Mouse (Mus musculus): ENCODE data around the gene Armc9. TPM values are rescaled to one million over a fixed set of nuclear protein-coding genes. Genes with fewer than 3 reads are reported as not detected.

Armc9 gene
- polyA plus RNA-seq, 1 experiment from 2014 or later = 16.4 TPM

GRCm38 (mm10) chr1:86202617-86203219 lies 48.1 kb downstream of the Armc9 start:
- WGBS = 72% methylated on average over 9 of the region's 9 CpGs
- 0 out of 2 replicates have a peak, but pooled peaks cover 6% of the 10 kb centered on the region for H3K36me3 ChIP-seq
- no peak overlapping the region for H3K4me3 ChIP-seq (replicated peaks)
- H3K9ac ChIP-seq = no peak overlapping the region
- ATAC-seq = no peak
- no peaks in the 10 kb centered on the region for H3K27me3 ChIP-seq (replicated peaks)
- no peaks in the 10 kb centered on the region for H3K9me3 ChIP-seq
- H3K27ac ChIP-seq = no peak overlapping the region
- H3K4me1 ChIP-seq (replicated peaks) = no peaks in the 10 kb centered on the region
- H3K4me2 ChIP-seq (replicated peaks) = no peak overlapping the region

DNA sequence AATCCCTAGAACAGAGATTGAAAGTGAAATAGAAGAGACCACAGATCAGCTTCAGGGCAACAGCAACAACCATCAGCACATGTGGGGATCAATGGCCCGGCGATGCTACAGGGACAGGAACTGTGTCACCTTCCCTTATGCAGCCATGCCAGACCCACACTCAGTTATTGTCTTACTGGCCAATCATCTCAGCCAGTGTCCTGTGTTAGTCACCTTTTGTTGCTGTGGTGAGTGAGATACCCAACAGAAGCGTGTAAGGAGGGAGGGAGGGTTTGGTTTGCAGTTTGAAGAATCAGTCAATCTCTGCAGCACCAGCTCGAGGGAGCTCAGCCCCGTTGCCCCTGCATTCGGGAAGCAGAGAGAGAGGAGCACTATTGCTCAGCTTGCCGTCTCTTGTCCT lies 56.1 kb downstream of the Armc9 start:
- Histone ChIP-seq H3K4me1 (replicated peaks) (no peaks in the 10 kb centered on the region), H3K27ac (no peak overlapping the region), H3K9ac (no peak overlapping the region), H3K36me3 (no peaks in the 10 kb centered on the region), H3K27me3 (replicated peaks) (no peaks in the 10 kb centered on the region), H3K4me2 (replicated peaks) (no peak overlapping the region), H3K9me3 (no peaks in the 10 kb centered on the region), H3K4me3 (replicated peaks) (no peak overlapping the region)
- ATAC-seq = no peak
- WGBS = 86% methylated on average over 7 of the region's 7 CpGs

GRCm38 (mm10) chr1:86211498-86211897 lies 56.9 kb downstream of the Armc9 start:
- H3K9me3 ChIP-seq = no peaks in the 10 kb centered on the region
- H3K36me3 ChIP-seq = no peaks in the 10 kb centered on the region
- no peak for ATAC-seq
- no peaks in the 10 kb centered on the region for H3K4me1 ChIP-seq (replicated peaks)
- no peak overlapping the region for H3K9ac ChIP-seq
- no peaks in the 10 kb centered on the region for H3K27me3 ChIP-seq (replicated peaks)
- no peak overlapping the region for H3K4me2 ChIP-seq (replicated peaks)
- WGBS = 89% methylated on average over 1 of the region's 1 CpGs
- no peak overlapping the region for H3K4me3 ChIP-seq (replicated peaks)
- H3K27ac ChIP-seq = no peak overlapping the region

GRCm38 (mm10) chr1:86212731-86213130 lies 58.2 kb downstream of the Armc9 start:
- ATAC-seq = no peak
- Histone ChIP-seq H3K9ac (no peak overlapping the region), H3K27ac (no peak overlapping the region), H3K4me1 (replicated peaks) (no peaks in the 10 kb centered on the region), H3K36me3 (no peaks in the 10 kb centered on the region), H3K4me3 (replicated peaks) (no peak overlapping the region), H3K4me2 (replicated peaks) (no peak overlapping the region), H3K9me3 (no peaks in the 10 kb centered on the region), H3K27me3 (replicated peaks) (no peaks in the 10 kb centered on the region)
- WGBS = 91% methylated on average over 8 of the region's 8 CpGs

DNA sequence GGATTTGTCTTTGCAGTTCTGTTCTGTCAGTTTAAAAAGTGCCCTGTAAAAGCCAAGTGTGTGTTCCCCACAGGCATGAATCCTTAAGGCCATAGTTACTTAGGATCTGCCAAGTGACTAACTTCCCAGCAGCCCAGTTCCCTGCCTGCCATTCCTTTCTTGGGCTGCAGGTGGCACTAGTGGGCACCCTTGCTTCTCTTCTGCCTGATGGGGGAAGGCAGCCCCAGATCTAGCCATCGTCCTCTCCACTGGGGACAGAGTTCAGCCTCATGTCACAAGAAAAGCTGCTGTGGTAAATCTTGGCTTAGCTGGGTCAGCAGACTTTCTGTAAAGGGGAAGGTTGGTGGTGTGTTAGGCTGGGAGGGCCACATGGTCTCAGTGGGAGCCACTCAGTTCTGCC lies 59.6 kb downstream of the Armc9 start:
- H3K27ac ChIP-seq = no peak overlapping the region
- no peak overlapping the region for H3K4me2 ChIP-seq (replicated peaks)
- ATAC-seq = peak; percentile 75
- H3K27me3 ChIP-seq (replicated peaks) = no peaks in the 10 kb centered on the region
- no peaks in the 10 kb centered on the region for H3K36me3 ChIP-seq
- no peak overlapping the region for H3K9ac ChIP-seq
- WGBS = 0% methylated on average over 1 of the region's 1 CpGs
- H3K4me1 ChIP-seq (replicated peaks) = no peaks in the 10 kb centered on the region
- no peak overlapping the region for H3K4me3 ChIP-seq (replicated peaks)
- H3K9me3 ChIP-seq = no peaks in the 10 kb centered on the region

DNA sequence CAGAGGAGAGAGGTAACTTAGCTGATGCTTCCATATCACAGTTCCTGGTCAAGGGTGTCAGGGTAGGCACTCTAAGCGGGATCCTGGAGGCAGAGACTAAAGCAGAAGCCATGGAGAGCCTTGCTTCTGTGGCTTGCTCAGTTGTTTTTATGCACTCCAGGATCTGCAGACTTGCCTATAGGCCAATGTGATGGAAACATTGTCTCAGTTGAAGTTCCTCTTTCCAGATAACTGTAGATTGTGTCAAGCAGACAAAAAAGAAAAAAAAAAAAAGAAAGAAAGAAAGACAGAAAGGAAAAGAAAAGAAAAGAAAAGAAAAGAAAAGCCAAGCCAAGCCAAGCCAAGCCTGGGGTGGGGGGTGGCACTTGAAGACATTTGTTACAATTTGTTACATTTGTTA lies 60.7 kb downstream of the Armc9 start:
- no peak for ATAC-seq
- no peaks in the 10 kb centered on the region for H3K9me3 ChIP-seq
- no peaks in the 10 kb centered on the region for H3K4me1 ChIP-seq (replicated peaks)
- H3K4me3 ChIP-seq (replicated peaks) = no peak overlapping the region
- H3K9ac ChIP-seq = no peak overlapping the region
- no peaks in the 10 kb centered on the region for H3K36me3 ChIP-seq
- WGBS = 90% methylated on average over 1 of the region's 1 CpGs
- H3K27ac ChIP-seq = no peak overlapping the region
- no peaks in the 10 kb centered on the region for H3K27me3 ChIP-seq (replicated peaks)
- H3K4me2 ChIP-seq (replicated peaks) = no peak overlapping the region

DNA sequence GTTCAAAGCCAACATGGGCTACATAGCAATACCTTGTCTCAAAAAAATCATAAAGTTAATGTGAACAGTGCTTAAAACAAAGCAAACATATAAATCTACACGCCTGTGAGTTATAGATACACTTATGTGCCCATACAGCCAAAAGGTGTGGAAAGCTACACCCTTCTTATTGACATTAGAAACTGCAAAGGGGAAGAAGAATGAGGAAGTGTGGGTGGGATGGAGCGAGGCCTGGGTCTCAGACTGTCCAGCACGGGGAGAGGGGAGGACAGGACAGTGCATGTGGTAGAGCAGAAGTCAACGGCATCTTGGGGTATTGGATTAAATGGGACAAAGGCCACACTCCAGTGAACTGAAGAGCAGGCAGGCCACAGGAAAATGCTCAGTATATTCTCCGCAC lies 61.8 kb downstream of the Armc9 start:
- no peak overlapping the region for H3K4me3 ChIP-seq (replicated peaks)
- no peak for ATAC-seq
- 74% methylated on average over 5 of the region's 5 CpGs for WGBS

GRCm38 (mm10) chr1:86217976-86218375 lies 63.4 kb downstream of the Armc9 start:
- Histone ChIP-seq H3K27me3 (replicated peaks) (no peaks in the 10 kb centered on the region), H3K4me1 (replicated peaks) (no peaks in the 10 kb centered on the region), H3K4me3 (replicated peaks) (no peak overlapping the region), H3K9ac (no peak overlapping the region), H3K27ac (0 out of 2 replicates have a peak overlapping the region, but pooled peaks have one; percentile 15), H3K36me3 (no peaks in the 10 kb centered on the region), H3K9me3 (no peaks in the 10 kb centered on the region), H3K4me2 (replicated peaks) (no peak overlapping the region)
- WGBS = 40% methylated on average over 6 of the region's 6 CpGs
- no peak for ATAC-seq

More for the DNA sequence above, 61.8 kb downstream of the Armc9 start:
- Histone ChIP-seq H3K27ac (no peak overlapping the region), H3K9me3 (no peaks in the 10 kb centered on the region), H3K9ac (no peak overlapping the region), H3K4me1 (replicated peaks) (no peaks in the 10 kb centered on the region), H3K4me2 (replicated peaks) (no peak overlapping the region), H3K36me3 (no peaks in the 10 kb centered on the region), H3K27me3 (replicated peaks) (no peaks in the 10 kb centered on the region)

DNA sequence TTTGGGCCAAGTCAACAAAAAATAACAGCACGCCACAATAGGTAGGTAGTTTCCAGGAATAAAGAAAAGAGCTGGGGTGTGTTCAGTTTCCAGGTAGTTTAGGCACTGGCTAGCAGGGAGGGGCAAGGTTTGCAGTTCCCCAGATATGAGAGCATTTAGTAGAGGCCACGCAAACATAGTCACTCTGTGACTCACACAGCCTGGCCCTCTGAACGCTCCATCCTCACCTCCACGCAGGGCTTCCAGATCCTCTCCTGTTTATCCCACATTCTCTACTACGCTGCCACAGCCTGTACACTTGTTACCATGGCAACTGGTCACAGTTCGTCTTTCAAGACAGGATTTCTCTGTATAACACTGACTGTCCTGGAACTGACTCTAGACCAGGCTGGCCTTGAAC lies 70.6 kb downstream of the Armc9 start:
- H3K4me3 ChIP-seq (replicated peaks) = no peak overlapping the region
- no peak for ATAC-seq
- H3K9ac ChIP-seq = no peak overlapping the region
- 58% methylated on average over 6 of the region's 6 CpGs for WGBS
- H3K27me3 ChIP-seq (replicated peaks) = no peaks in the 10 kb centered on the region
- no peaks in the 10 kb centered on the region for H3K9me3 ChIP-seq
- no peaks in the 10 kb centered on the region for H3K4me1 ChIP-seq (replicated peaks)
- H3K27ac ChIP-seq = no peak overlapping the region
- no peaks in the 10 kb centered on the region for H3K36me3 ChIP-seq
- H3K4me2 ChIP-seq (replicated peaks) = no peak overlapping the region

- 89% methylated on average over 8 of the region's 8 CpGs for WGBS
- ATAC-seq = no peak
- Histone ChIP-seq H3K27me3 (replicated peaks) (no peaks in the 10 kb centered on the region), H3K4me1 (replicated peaks) (no peaks in the 10 kb centered on the region), H3K27ac (no peak overlapping the region), H3K9me3 (no peaks in the 10 kb centered on the region), H3K36me3 (no peaks in the 10 kb centered on the region), H3K4me2 (replicated peaks) (no peak overlapping the region), H3K9ac (no peak overlapping the region), H3K4me3 (replicated peaks) (no peak overlapping the region)
Measured at GRCm38 (mm10) chr1:86228653-86229052, 74.1 kb downstream of the Armc9 start.

GRCm38 (mm10) chr1:86229184-86229829 lies 74.7 kb downstream of the Armc9 start:
- Histone ChIP-seq H3K4me2 (replicated peaks) (no peak overlapping the region), H3K9ac (no peak overlapping the region), H3K36me3 (no peaks in the 10 kb centered on the region), H3K27me3 (replicated peaks) (no peaks in the 10 kb centered on the region), H3K4me3 (replicated peaks) (no peak overlapping the region), H3K4me1 (replicated peaks) (no peaks in the 10 kb centered on the region), H3K9me3 (no peaks in the 10 kb centered on the region), H3K27ac (no peak overlapping the region)
- WGBS = 87% methylated on average over 9 of the region's 9 CpGs
- ATAC-seq = no peak

- Histone ChIP-seq H3K4me3 (replicated peaks) (no peak overlapping the region), H3K4me1 (replicated peaks) (no peaks in the 10 kb centered on the region), H3K4me2 (replicated peaks) (no peak overlapping the region), H3K27me3 (replicated peaks) (no peaks in the 10 kb centered on the region), H3K36me3 (no peaks in the 10 kb centered on the region), H3K9ac (no peak overlapping the region), H3K27ac (no peak overlapping the region), H3K9me3 (no peaks in the 10 kb centered on the region)
- ATAC-seq = no peak
- WGBS = 92% methylated on average over 5 of the region's 5 CpGs
Measured at GRCm38 (mm10) chr1:86232631-86233030, 78.1 kb downstream of the Armc9 start.

- WGBS = 43% methylated on average over 4 of the region's 4 CpGs
- no peak for ATAC-seq
- Histone ChIP-seq H3K27ac (no peak overlapping the region), H3K9ac (no peak overlapping the region), H3K9me3 (no peaks in the 10 kb centered on the region), H3K4me3 (replicated peaks) (no peak overlapping the region), H3K27me3 (replicated peaks) (no peaks in the 10 kb centered on the region), H3K36me3 (no peaks in the 10 kb centered on the region), H3K4me2 (replicated peaks) (no peak overlapping the region), H3K4me1 (replicated peaks) (no peaks in the 10 kb centered on the region)
Measured at GRCm38 (mm10) chr1:86233808-86234207, 79.2 kb downstream of the Armc9 start.
